Mouse (Mus musculus) ES-Bruce4 (cell line): ENCODE results near the gene Gm10228.

Source experiments
- CTCF ChIP-seq: IDR thresholded peaks from one replicate; pipeline ENCODE4 v1.8.1; 2011; ENCODE audit warnings: low read depth, low read length
- EP300 ChIP-seq: IDR thresholded peaks from 2 replicates; pipeline ENCODE4 v1.6.1; 2011; ENCODE audit warnings: low read depth, low read length; ENCODE audit not compliant: insufficient read depth
- POLR2A ChIP-seq: IDR thresholded peaks from one replicate; pipeline ENCODE4 v1.8.1; 2011; ENCODE audit warnings: low read length; ENCODE audit not compliant: insufficient read depth

GRCm38 (mm10) chr16:89047783-89048182 is 6.5 kb upstream of the Gm10228 start, which contains the start of gene Krtap6-5:
- TF ChIP-seq POLR2A (no peak), CTCF (no peak), EP300 (no peak)
